Mouse (Mus musculus): ENCODE data around the gene Katnb1.

GRCm38 (mm10) chr8:95143805-95144630, 63.0 kb downstream of the Katnb1 start:
- no peak for TF ChIP-seq CTCF (IDR thresholded peaks at IDR 0.05; ENCODE audit: low read depth)
- no peak for TF ChIP-seq EP300 (IDR thresholded peaks at IDR 0.05; ENCODE audit: low read depth)
